Mouse (Mus musculus): ENCODE measurements at regions not wholly inside any gene's neighbourhood (a gene's known extent, or its start where the extent isn't known, plus 50 kb on each side); places are given as distances from the start of the nearest gene placed in this dataset.

- in situ Hi-C loops (cut with MboI; ENCODE audit: low sequenced_read_pairs in 2 of 2, unreplicated experiment in 2 of 2), result no loop called here
- DNase-seq (ENCODE audit: low read depth, low spot score), result no peak
- Histone ChIP-seq H3K4me3 (ENCODE audit: insufficient read depth in 1 of 2, low read depth in 1 of 2, low read length in 2 of 2, poor library complexity in 1 of 2, severe bottlenecking in 1 of 2) (no peak overlapping the region), H3K4me1 (ENCODE audit: control insufficient read depth in 2 of 2, insufficient read depth in 2 of 2, low read length in 2 of 2, poor library complexity in 1 of 2) (no peaks in the 10 kb centered on the region), H3K9ac (ENCODE audit: insufficient read depth, low read depth, low read length, poor library complexity, severe bottlenecking) (no peak overlapping the region), H3K36me3 (ENCODE audit: control insufficient read depth, insufficient read depth, low read length, poor library complexity, severe bottlenecking) (no peaks in the 10 kb centered on the region), H3K9me3 (ENCODE audit: control insufficient read depth, insufficient read depth, low read depth, low read length) (no peaks in the 10 kb centered on the region), H3K27ac (ENCODE audit: insufficient read depth, low read depth, low read length, poor library complexity, severe bottlenecking) (no peak overlapping the region)
- TF ChIP-seq ZC3H11A (IDR thresholded peaks at IDR 0.05; ENCODE audit: borderline replicate concordance, low read depth, low read length), result no peak
- TF ChIP-seq ZNF384 (IDR thresholded peaks at IDR 0.05; ENCODE audit: low read depth, low read length), result no peak
- TF ChIP-seq HCFC1 (IDR thresholded peaks at IDR 0.05; ENCODE audit: borderline replicate concordance, insufficient read depth, low read length), result no peak
- TF ChIP-seq MAFK (IDR thresholded peaks at IDR 0.05; ENCODE audit: insufficient read depth, low read depth, low read length), result no peak
Measured at GRCm38 (mm10) chr5:43145939-43146338, 87.0 kb upstream of the Cpeb2 start.

- in situ Hi-C loops (cut with MboI; ENCODE audit: low sequenced_read_pairs in 2 of 2, unreplicated experiment in 2 of 2), result no loop called here
- Histone ChIP-seq H3K4me1 (ENCODE audit: control insufficient read depth in 2 of 2, insufficient read depth in 2 of 2, low read length in 2 of 2, poor library complexity in 1 of 2) (no peaks in the 10 kb centered on the region), H3K36me3 (ENCODE audit: control insufficient read depth, insufficient read depth, low read length, poor library complexity, severe bottlenecking) (no peaks in the 10 kb centered on the region), H3K9ac (ENCODE audit: insufficient read depth, low read depth, low read length, poor library complexity, severe bottlenecking) (no peak overlapping the region), H3K27ac (ENCODE audit: insufficient read depth, low read depth, low read length, poor library complexity, severe bottlenecking) (no peak overlapping the region), H3K9me3 (ENCODE audit: control insufficient read depth, insufficient read depth, low read depth, low read length) (no peaks in the 10 kb centered on the region), H3K4me3 (ENCODE audit: insufficient read depth in 1 of 2, low read depth in 1 of 2, low read length in 2 of 2, poor library complexity in 1 of 2, severe bottlenecking in 1 of 2) (no peak overlapping the region)
- TF ChIP-seq MAFK (IDR thresholded peaks at IDR 0.05; ENCODE audit: insufficient read depth, low read depth, low read length) (no peak), HCFC1 (IDR thresholded peaks at IDR 0.05; ENCODE audit: borderline replicate concordance, insufficient read depth, low read length) (no peak), ZC3H11A (IDR thresholded peaks at IDR 0.05; ENCODE audit: borderline replicate concordance, low read depth, low read length) (no peak), CHD2 (IDR thresholded peaks at IDR 0.05; ENCODE audit: low read depth, low read length) (no peak), ZNF384 (IDR thresholded peaks at IDR 0.05; ENCODE audit: low read depth, low read length) (no peak)
- DNase-seq (ENCODE audit: low read depth, low spot score), result no peak
Measured at GRCm38 (mm10) chr5:43146928-43147327, 86.0 kb upstream of the Cpeb2 start.

DNA sequence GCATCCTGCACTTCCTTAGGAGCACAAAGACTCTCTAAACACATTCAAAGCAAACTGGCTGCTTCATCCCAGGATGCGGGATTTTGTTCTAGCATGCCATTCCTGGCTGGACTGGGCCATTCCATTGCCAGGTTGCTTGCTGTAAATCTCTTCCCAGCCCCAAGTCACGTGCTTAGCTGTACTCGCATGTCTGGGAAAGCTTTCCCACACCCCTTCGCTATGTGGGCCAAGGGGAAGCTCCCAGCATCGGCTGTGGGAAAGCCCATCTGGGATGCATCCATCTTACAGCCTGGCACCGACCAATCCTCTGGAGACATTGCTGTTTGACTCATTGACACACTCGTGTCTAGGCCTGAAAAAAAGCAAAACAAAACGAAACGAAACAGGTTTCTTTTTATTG, 84.5 kb upstream of the Cpeb2 start:
- H3K4me3 ChIP-seq (ENCODE audit: insufficient read depth in 1 of 2, low read depth in 1 of 2, low read length in 2 of 2, poor library complexity in 1 of 2, severe bottlenecking in 1 of 2), result no peak overlapping the region
- H3K9ac ChIP-seq (ENCODE audit: insufficient read depth, low read depth, low read length, poor library complexity, severe bottlenecking), result no peak overlapping the region
- H3K9me3 ChIP-seq (ENCODE audit: control insufficient read depth, insufficient read depth, low read depth, low read length), result no peaks in the 10 kb centered on the region
- no peak overlapping the region for H3K27ac ChIP-seq (ENCODE audit: insufficient read depth, low read depth, low read length, poor library complexity, severe bottlenecking)
- TF ChIP-seq HCFC1 (IDR thresholded peaks at IDR 0.05; ENCODE audit: borderline replicate concordance, insufficient read depth, low read length), result no peak
- no peak for TF ChIP-seq MAFK (IDR thresholded peaks at IDR 0.05; ENCODE audit: insufficient read depth, low read depth, low read length)
- TF ChIP-seq ZC3H11A (IDR thresholded peaks at IDR 0.05; ENCODE audit: borderline replicate concordance, low read depth, low read length), result no peak
- no peak for TF ChIP-seq ZNF384 (IDR thresholded peaks at IDR 0.05; ENCODE audit: low read depth, low read length)
- TF ChIP-seq CHD2 (IDR thresholded peaks at IDR 0.05; ENCODE audit: low read depth, low read length), result no peak
- no peaks in the 10 kb centered on the region for H3K36me3 ChIP-seq (ENCODE audit: control insufficient read depth, insufficient read depth, low read length, poor library complexity, severe bottlenecking)
- DNase-seq (ENCODE audit: low read depth, low spot score), result no peak
- 0 out of 4 replicates have a peak, but pooled peaks cover 0 to 1% of the 10 kb centered on the region in 2 experiments for H3K4me1 ChIP-seq (ENCODE audit: control insufficient read depth in 2 of 2, insufficient read depth in 2 of 2, low read length in 2 of 2, poor library complexity in 1 of 2)
- in situ Hi-C loops (cut with MboI; ENCODE audit: low sequenced_read_pairs in 2 of 2, unreplicated experiment in 2 of 2), result no loop called here

DNA sequence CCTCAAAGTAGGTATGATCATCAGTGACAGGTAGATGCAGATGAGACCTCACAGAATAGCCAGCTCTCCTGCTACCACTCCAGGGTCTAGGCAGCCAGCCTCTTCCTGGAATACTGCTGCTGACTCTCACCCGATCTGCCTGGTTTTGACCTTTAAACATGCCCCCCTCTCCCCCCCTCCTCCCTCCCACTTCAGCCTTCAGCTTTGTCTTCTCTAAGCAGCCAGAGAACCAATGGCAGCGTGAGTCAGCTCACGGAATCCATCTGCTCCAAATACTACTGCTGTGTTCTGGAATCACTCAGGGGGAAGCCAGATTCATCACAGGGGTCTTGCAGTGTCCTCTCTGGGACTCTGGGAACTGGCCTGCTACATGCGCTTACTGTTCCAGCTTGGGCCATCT, 83.4 kb upstream of the Cpeb2 start:
- H3K9ac ChIP-seq (ENCODE audit: insufficient read depth, low read depth, low read length, poor library complexity, severe bottlenecking), result no peak overlapping the region
- no peaks in the 10 kb centered on the region for H3K36me3 ChIP-seq (ENCODE audit: control insufficient read depth, insufficient read depth, low read length, poor library complexity, severe bottlenecking)
- TF ChIP-seq HCFC1 (IDR thresholded peaks at IDR 0.05; ENCODE audit: borderline replicate concordance, insufficient read depth, low read length) (no peak), ZC3H11A (IDR thresholded peaks at IDR 0.05; ENCODE audit: borderline replicate concordance, low read depth, low read length) (no peak), MAFK (IDR thresholded peaks at IDR 0.05; ENCODE audit: insufficient read depth, low read depth, low read length) (no peak), CHD2 (IDR thresholded peaks at IDR 0.05; ENCODE audit: low read depth, low read length) (no peak), ZNF384 (IDR thresholded peaks at IDR 0.05; ENCODE audit: low read depth, low read length) (no peak)
- H3K9me3 ChIP-seq (ENCODE audit: control insufficient read depth, insufficient read depth, low read depth, low read length), result no peaks in the 10 kb centered on the region
- H3K4me3 ChIP-seq (ENCODE audit: insufficient read depth in 1 of 2, low read depth in 1 of 2, low read length in 2 of 2, poor library complexity in 1 of 2, severe bottlenecking in 1 of 2), result no peak overlapping the region
- no peak for DNase-seq (ENCODE audit: low read depth, low spot score)
- in situ Hi-C loops (cut with MboI; ENCODE audit: low sequenced_read_pairs in 2 of 2, unreplicated experiment in 2 of 2), result no loop called here
- H3K27ac ChIP-seq (ENCODE audit: insufficient read depth, low read depth, low read length, poor library complexity, severe bottlenecking), result no peak overlapping the region
- H3K4me1 ChIP-seq (ENCODE audit: control insufficient read depth in 2 of 2, insufficient read depth in 2 of 2, low read length in 2 of 2, poor library complexity in 1 of 2), result 0 out of 4 replicates have a peak, but pooled peaks cover 0 to 1% of the 10 kb centered on the region in 2 experiments

Measured in ES-E14 (cell line).